8 mouse cellular contexts compared by ENCODE assay signal in the genomic region with DNA sequence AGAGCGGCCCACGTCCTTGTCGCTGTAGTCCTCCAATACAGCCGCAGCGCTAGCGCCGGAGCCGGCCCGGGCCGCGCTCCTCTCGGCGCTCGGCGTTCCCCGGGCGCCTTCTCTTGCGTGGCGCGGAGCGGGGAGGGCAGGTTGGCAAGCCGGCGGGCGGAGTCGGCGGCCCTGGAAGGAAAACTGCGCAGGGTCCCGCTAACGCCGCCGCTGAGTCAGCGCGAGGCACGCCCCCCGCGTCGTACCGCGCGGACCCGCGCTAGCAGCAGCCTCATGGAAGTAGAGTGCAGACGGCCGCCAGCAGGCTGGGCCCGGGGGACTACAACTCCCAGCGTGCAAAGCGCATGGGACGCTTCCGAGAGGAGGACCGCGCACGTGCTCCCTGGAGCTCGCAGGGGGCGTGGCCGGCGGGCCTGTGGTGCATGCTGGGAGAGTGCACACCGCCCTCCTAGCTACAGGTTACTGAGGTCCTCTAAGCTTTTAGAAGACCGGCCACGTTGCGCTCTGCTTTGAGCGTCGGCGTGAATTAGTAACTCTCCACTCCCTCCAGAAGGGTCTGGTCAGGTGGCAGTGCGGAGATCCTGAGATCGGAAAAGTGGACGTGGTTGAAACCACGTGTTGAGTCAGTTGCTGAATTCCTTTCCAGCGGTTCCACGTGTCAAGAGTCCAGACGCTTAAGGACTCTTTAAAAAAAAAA. TPM values are rescaled to one million over a fixed set of nuclear protein-coding genes. Genes with fewer than 3 reads are reported as not detected.
A peak's percentile ranks its signal among the peaks of the same experiment; 100 is the strongest.
DNase-seq lines count a peak whose midpoint lies in the region; ATAC-seq and TF ChIP-seq lines count a peak whose summit lies in the region.

A gene (minus strand): TSS at position 147 of the 697 bp plus-strand sequence.

- DNase-seq in MN1 (ENCODE audit: low spot score), result peak; percentile 100
- peak; percentile 97 for DNase-seq in cerebellum, adult 9-10 months
- DNase-seq in hindbrain, embryonic 10.5 days (ENCODE audit: low spot score), result peak; percentile 98
- DNase-seq in layer of hippocampus, adult 9-11 months, result peak; percentile 98
- DNase-seq in lung, postnatal 0 days (ENCODE audit: low spot score), result peak; percentile 98
- DNase-seq in ovary, postnatal 14 days (ENCODE audit: low spot score), result peak; percentile 94
- peak; percentile 99 for DNase-seq in thymus, postnatal 14 days

- H3K9ac ChIP-seq in lung, postnatal 0 days (replicated peaks; ENCODE audit: low read depth), result peak within 1 kb of the TSS; percentile 63

- no peaks in the 10 kb centered on the region for H3K27me3 ChIP-seq in hindbrain, embryonic 10.5 days (ENCODE audit: insufficient read depth, poor library complexity, severe bottlenecking)
- no peaks in the 10 kb centered on the region for H3K27me3 ChIP-seq in lung, postnatal 0 days (replicated peaks; ENCODE audit: insufficient read depth, low read length)

- peak; percentile 98 for ATAC-seq in frontal cortex, adult (ENCODE audit: low TSS enrichment)
- peak; percentile 99 for ATAC-seq in lung, postnatal 0 days

- no peak for TF ChIP-seq EP300 in lung, postnatal 0 days (IDR thresholded peaks at IDR 0.05)

- H3K4me3 ChIP-seq in hindbrain, embryonic 10.5 days, result peak within 1 kb of the TSS; percentile 76
- H3K4me3 ChIP-seq in lung, postnatal 0 days (ENCODE audit: low read depth, low read length), result peak within 1 kb of the TSS; percentile 73

- peak within 1 kb of the TSS; percentile 74 for H3K4me2 ChIP-seq in lung, postnatal 0 days (replicated peaks; ENCODE audit: low read depth, low read length)

- H3K36me3 ChIP-seq in hindbrain, embryonic 10.5 days, result peaks cover 19% of the 10 kb centered on the region
- H3K36me3 ChIP-seq in lung, postnatal 0 days (ENCODE audit: insufficient read depth, low read length), result 0 out of 2 replicates have a peak, but pooled peaks cover 11% of the 10 kb centered on the region

- peaks cover 11% of the 10 kb centered on the region for H3K4me1 ChIP-seq in hindbrain, embryonic 10.5 days (replicated peaks)
- H3K4me1 ChIP-seq in lung, postnatal 0 days (ENCODE audit: insufficient read depth, low read depth, low read length), result no peaks in the 10 kb centered on the region; the same call in 1 of the 2 replicates

- H3K9me3 ChIP-seq in hindbrain, embryonic 10.5 days, result no peaks in the 10 kb centered on the region
- H3K9me3 ChIP-seq in lung, postnatal 0 days (ENCODE audit: low read length), result no peaks in the 10 kb centered on the region

- WGBS in hindbrain, embryonic 10.5 days, result under 1% methylated on average over 70 of the region's 70 CpGs
- WGBS in lung, postnatal 0 days, result under 1% methylated on average over 67 of the region's 70 CpGs

- H3K27ac ChIP-seq in hindbrain, embryonic 10.5 days, result peak within 1 kb of the TSS; percentile 95
- H3K27ac ChIP-seq in lung, postnatal 0 days (ENCODE audit: low read length), result peak within 1 kb of the TSS; percentile 87

- no peak; the same call in 1 of the 2 replicates for TF ChIP-seq CTCF in lung, postnatal 0 days (IDR thresholded peaks at IDR 0.05)

RNA-seq across cellular contexts. Expression of the gene that starts here (rescaled TPM):
- 42.4 and 51.5 TPM in 2 replicates for polyA plus RNA-seq in hindbrain, embryonic 10.5 days (2016; fragmentation: Nextera tagmentation; extraction: Ambion mirVana)
- polyA plus RNA-seq in lung, postnatal 0 days (2015; fragmentation: Nextera tagmentation; extraction: Ambion mirVana), result 19.9 and 25.7 TPM in 2 replicates

Comparison
In these comparisons a context has a peak if more than half of its experiments do, and no peak if none do; other contexts are left out.
1. Peak in every context shown above with its lines: DNase-seq, ATAC-seq, H3K4me3 ChIP-seq and H3K27ac ChIP-seq.